Mouse (Mus musculus) embryonic facial prominence, embryonic 12.5 days (tissue): ENCODE results near the gene Alox5. TPM values are rescaled to one million over a fixed set of nuclear protein-coding genes. Genes with fewer than 3 reads are reported as not detected.

ENCODE experiments used
- ATAC-seq: fragments of 200-750 bp; cut with Nextera tagmentation; 2 replicates; pipeline ENCODE4 v1.8.0; 2017; ENCODE audit not compliant: insufficient number of reproducible peaks, insufficient read depth, low FRiP score, low TSS enrichment
- H3K27ac ChIP-seq: fragments of 300-500 bp; sonication (generic); 2 replicates; pipeline ENCODE4 v1.5.1; 2016; ENCODE audit warnings: mild to moderate bottlenecking
- H3K27me3 ChIP-seq: fragments of 300-500 bp; sonication (generic); 2 replicates; pipeline ENCODE4 v1.6.1; 2016; ENCODE audit warnings: mild to moderate bottlenecking, moderate library complexity
- H3K36me3 ChIP-seq: fragments of 300-500 bp; sonication (generic); 2 replicates; pipeline ENCODE4 v1.6.1; 2016; ENCODE audit warnings: mild to moderate bottlenecking
- H3K4me1 ChIP-seq: fragments of 300-500 bp; sonication (generic); 2 replicates; pipeline ENCODE4 v1.6.1; 2016
- H3K4me2 ChIP-seq: fragments of 300-500 bp; sonication (generic); replicated peaks from 2 replicates; pipeline ENCODE4 v1.6.1; 2016; ENCODE audit warnings: mild to moderate bottlenecking, moderate library complexity
- H3K4me3 ChIP-seq: fragments of 300-500 bp; sonication (generic); 2 replicates; pipeline ENCODE4 v1.5.1; 2016; ENCODE audit warnings: mild to moderate bottlenecking
- H3K9ac ChIP-seq: fragments of 300-500 bp; sonication (generic); 2 replicates; pipeline ENCODE4 v1.6.1; 2016; ENCODE audit warnings: mild to moderate bottlenecking, moderate library complexity
- H3K9me3 ChIP-seq: fragments of 300-500 bp; sonication (generic); 2 replicates; pipeline ENCODE4 v1.6.1; 2016; ENCODE audit warnings: mild to moderate bottlenecking, moderate library complexity
- WGBS: fragments of 180-500 bp; shearing (Covaris S2); methylation state at CpG from one replicate; pipeline ENCODE4 v1.1.7; 2016; 5-methylcytosine and 5-hydroxymethylcytosine counted together
- polyA plus RNA-seq: library from polyadenylated mRNA; unstranded; fragments of >200 nt; fragmentation: Nextera tagmentation; extraction: Ambion mirVana; gene quantifications from 2 replicates; pipeline ENCODE4 v1.2.1, GENCODE M21; 2016

Gene Alox5
- polyA plus RNA-seq, 1 experiment from 2014 or later, result 0.92 TPM

DNA sequence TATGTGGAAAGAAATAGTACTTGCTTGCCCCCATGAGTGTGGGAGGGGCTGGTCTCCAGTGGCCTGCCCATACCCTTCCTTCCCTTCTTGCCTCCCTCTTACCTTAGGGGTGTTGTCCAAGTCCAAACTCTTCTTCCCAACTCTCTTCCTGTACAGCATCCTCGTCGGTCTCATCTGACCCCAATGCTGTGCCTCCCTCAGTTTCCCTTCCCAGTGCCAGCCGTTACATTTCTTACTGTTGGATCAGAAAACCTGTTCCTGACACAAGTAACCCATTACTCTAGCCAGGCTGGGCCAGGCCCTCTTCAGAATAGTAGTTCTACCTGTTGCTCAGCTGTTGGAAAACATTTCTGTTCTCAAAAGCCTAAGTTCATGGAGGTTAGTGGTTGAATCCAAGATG lies 58.6 kb downstream of the Alox5 start:
- Histone ChIP-seq H3K27ac (no peak overlapping the region), H3K4me1 (no peaks in the 10 kb centered on the region), H3K9me3 (no peaks in the 10 kb centered on the region), H3K27me3 (no peaks in the 10 kb centered on the region), H3K36me3 (no peaks in the 10 kb centered on the region; the same call in 1 of the 2 replicates), H3K4me2 (no peak overlapping the region), H3K9ac (no peak overlapping the region), H3K4me3 (no peak overlapping the region)
- WGBS, result 93% methylated on average over 3 of the region's 3 CpGs
- ATAC-seq, result no peak

GRCm38 (mm10) chr6:116401746-116402423 lies 59.1 kb downstream of the Alox5 start:
- no peak overlapping the region for H3K27ac ChIP-seq
- H3K4me1 ChIP-seq, result no peaks in the 10 kb centered on the region
- H3K27me3 ChIP-seq, result no peaks in the 10 kb centered on the region
- H3K9ac ChIP-seq, result no peak overlapping the region
- 96% methylated on average over 12 of the region's 12 CpGs for WGBS
- no peak overlapping the region for H3K4me2 ChIP-seq
- H3K36me3 ChIP-seq, result no peaks in the 10 kb centered on the region; the same call in 1 of the 2 replicates
- no peaks in the 10 kb centered on the region for H3K9me3 ChIP-seq
- ATAC-seq, result no peak
- H3K4me3 ChIP-seq, result no peak overlapping the region

DNA sequence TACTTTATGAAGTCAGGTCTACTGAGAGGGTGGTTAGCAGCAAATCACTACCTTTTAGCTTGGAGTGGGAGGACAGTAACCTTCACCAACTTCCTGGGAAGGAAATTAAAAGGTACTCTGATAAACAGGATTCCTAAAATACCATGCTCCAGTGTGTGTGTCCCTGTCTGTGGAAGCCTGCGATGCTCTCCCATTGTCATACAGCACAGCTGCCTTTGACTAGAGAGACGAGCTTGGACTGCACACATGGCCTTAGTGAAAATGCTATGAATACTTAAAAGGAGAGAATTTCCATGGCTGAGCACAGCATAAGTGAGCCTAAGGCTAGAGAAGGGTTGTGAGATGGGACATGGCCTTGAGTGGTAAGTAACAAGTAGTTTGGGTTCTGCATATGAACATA lies 62.8 kb downstream of the Alox5 start:
- no peak overlapping the region for H3K4me3 ChIP-seq
- no peak overlapping the region for H3K27ac ChIP-seq
- H3K4me2 ChIP-seq, result no peak overlapping the region
- H3K9ac ChIP-seq, result no peak overlapping the region
- 81% methylated on average over 2 of the region's 2 CpGs for WGBS
- no peaks in the 10 kb centered on the region; the same call in 1 of the 2 replicates for H3K36me3 ChIP-seq
- no peaks in the 10 kb centered on the region for H3K27me3 ChIP-seq
- no peak for ATAC-seq
- H3K4me1 ChIP-seq, result no peaks in the 10 kb centered on the region
- H3K9me3 ChIP-seq, result no peaks in the 10 kb centered on the region

- Histone ChIP-seq H3K9me3 (no peaks in the 10 kb centered on the region), H3K4me2 (no peak overlapping the region), H3K27ac (no peak overlapping the region), H3K4me1 (no peaks in the 10 kb centered on the region), H3K4me3 (no peak overlapping the region), H3K9ac (no peak overlapping the region), H3K27me3 (no peaks in the 10 kb centered on the region), H3K36me3 (no peaks in the 10 kb centered on the region; the same call in 1 of the 2 replicates)
- WGBS, result 58% methylated on average over 6 of the region's 6 CpGs
- no peak for ATAC-seq
These were observed 63.4 kb downstream of the Alox5 start for GRCm38 (mm10) chr6:116397621-116398020.

- Histone ChIP-seq H3K9me3 (no peaks in the 10 kb centered on the region), H3K4me1 (no peaks in the 10 kb centered on the region), H3K27me3 (no peaks in the 10 kb centered on the region), H3K36me3 (no peaks in the 10 kb centered on the region), H3K27ac (no peak overlapping the region), H3K4me2 (no peak overlapping the region), H3K4me3 (no peak overlapping the region), H3K9ac (no peak overlapping the region)
- 68% methylated on average over 2 of the region's 2 CpGs for WGBS
- ATAC-seq, result no peak
These were observed 65.9 kb downstream of the Alox5 start for GRCm38 (mm10) chr6:116394916-116395648.

GRCm38 (mm10) chr6:116389481-116389880 lies 71.5 kb downstream of the Alox5 start:
- H3K27me3 ChIP-seq, result no peaks in the 10 kb centered on the region
- no peak overlapping the region for H3K9ac ChIP-seq
- H3K36me3 ChIP-seq, result no peaks in the 10 kb centered on the region
- H3K4me2 ChIP-seq, result no peak overlapping the region
- no peak for ATAC-seq
- no peaks in the 10 kb centered on the region for H3K9me3 ChIP-seq
- peaks cover 12% of the 10 kb centered on the region for H3K4me1 ChIP-seq
- H3K27ac ChIP-seq, result no peak overlapping the region
- no peak overlapping the region for H3K4me3 ChIP-seq

DNA sequence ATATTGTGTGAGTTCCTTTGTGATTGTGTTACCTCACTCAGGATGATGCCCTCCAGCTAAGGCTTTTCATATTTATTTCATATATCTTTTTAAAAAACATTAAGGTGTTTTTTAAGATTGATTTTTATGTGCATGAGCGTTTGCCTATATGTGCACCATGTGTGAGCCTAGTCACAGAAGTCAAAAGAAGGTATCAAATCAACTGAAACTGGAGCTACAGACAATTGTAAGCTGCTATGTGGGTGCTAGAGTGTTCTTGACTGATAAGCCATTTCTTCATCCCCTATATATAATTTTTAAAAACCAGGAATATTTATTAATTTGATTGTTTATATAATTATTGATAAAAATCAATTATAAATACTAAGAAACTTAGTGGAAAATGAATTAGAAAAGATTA lies 72.9 kb downstream of the Alox5 start:
- Histone ChIP-seq H3K4me2 (no peak overlapping the region), H3K9ac (no peak overlapping the region), H3K36me3 (no peaks in the 10 kb centered on the region), H3K4me1 (peaks cover 15% of the 10 kb centered on the region), H3K27me3 (no peaks in the 10 kb centered on the region), H3K9me3 (no peaks in the 10 kb centered on the region), H3K27ac (no peak overlapping the region), H3K4me3 (no peak overlapping the region)
- no peak for ATAC-seq
- 88% methylated on average over 1 of the region's 1 CpGs for WGBS

DNA sequence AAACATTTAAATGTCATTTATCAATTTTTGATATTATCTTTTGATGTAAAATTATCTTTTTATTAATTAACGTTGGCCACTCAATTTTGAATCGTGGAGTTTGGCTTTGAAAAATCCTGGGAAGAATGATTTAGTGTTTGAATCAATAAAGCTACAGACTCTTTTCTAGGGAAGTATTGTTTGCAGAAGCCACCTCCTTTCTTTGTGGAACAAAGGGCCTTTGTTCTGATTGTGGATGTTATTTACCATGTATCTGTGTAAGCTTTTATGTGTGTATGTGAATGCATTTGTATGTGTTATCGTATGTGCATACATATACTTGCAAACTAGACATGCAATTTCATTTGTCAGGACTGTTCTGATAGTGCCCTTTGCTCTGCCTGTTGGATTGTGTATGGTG lies 74.5 kb downstream of the Alox5 start:
- Histone ChIP-seq H3K9me3 (no peaks in the 10 kb centered on the region), H3K9ac (no peak overlapping the region), H3K36me3 (no peaks in the 10 kb centered on the region), H3K4me2 (no peak overlapping the region), H3K4me3 (no peak overlapping the region), H3K27me3 (no peaks in the 10 kb centered on the region), H3K4me1 (peaks cover 15% of the 10 kb centered on the region), H3K27ac (no peak overlapping the region)
- no peak for ATAC-seq
- WGBS, result 71% methylated on average over 3 of the region's 3 CpGs

DNA sequence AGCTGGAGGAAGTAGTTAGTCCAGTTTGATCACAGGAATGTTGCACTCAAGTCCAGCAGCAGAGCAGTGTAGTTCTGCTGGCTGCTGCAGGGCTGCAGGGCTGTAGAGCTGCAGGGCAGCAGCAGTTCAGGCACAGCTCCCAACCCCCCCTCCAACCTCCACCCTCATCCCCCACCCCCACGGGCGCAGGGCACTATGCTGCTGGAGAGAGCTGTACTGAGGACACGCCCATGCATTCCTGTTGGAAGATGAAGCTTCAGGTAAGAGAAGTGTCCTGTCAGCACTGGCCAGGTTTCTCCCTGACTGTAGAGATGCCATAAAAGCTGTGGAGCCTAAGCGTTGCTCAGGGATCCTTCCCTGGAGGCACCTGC lies 74.9 kb downstream of the Alox5 start:
- Histone ChIP-seq H3K27me3 (no peaks in the 10 kb centered on the region), H3K27ac (no peak overlapping the region), H3K4me2 (no peak overlapping the region), H3K9me3 (no peaks in the 10 kb centered on the region), H3K9ac (no peak overlapping the region), H3K4me3 (no peak overlapping the region), H3K36me3 (no peaks in the 10 kb centered on the region), H3K4me1 (peaks cover 15% of the 10 kb centered on the region)
- ATAC-seq, result no peak
- 37% methylated on average over 4 of the region's 4 CpGs for WGBS

DNA sequence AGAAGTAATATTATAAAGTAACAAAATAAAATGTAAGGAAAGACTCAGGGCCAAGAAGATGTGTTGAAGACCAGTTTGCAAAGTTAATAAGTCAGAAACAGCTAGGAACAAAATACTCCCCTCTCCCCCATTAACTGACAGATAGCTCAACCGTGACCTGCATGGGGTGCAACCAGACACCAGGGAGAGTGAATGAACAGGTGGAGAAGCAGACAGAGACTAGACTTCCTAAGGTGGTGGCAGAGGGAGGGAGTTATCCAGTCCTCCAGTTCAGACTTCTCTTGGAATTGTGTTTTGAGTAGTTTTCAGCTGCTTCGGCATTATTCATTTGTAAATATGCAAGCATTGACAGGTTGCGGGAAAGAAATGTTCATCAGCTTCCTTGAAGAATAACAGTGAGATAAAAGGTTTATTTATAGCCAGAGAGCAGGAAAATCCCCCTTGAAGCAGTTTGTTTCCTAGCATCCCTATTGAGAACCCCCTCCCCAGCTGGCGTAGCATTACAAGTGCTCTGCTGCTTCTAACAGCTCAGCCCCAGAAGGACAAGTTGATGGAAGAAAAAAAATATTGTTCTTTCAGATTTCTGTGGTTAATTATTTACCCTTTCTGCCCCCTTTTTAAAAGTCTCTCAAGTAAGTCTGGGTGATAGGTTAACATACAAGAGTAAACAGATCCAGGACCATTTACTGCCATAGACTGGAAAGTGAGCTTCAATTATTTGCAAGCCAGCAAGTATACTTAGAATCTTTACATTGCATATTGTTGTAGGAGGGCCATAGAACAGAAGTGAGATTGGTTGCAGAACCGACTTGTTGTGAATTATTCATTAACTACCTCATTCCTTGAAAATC lies 75.6 kb downstream of the Alox5 start:
- ATAC-seq, result no peak
- Histone ChIP-seq H3K9ac (no peak overlapping the region), H3K4me2 (no peak overlapping the region)

GRCm38 (mm10) chr6:116383582-116383981 lies 77.4 kb downstream of the Alox5 start:
- H3K9ac ChIP-seq, result no peak overlapping the region
- H3K27ac ChIP-seq, result no peak overlapping the region
- no peak overlapping the region for H3K4me3 ChIP-seq
- no peaks in the 10 kb centered on the region for H3K27me3 ChIP-seq
- no peaks in the 10 kb centered on the region for H3K9me3 ChIP-seq
- peaks cover 15% of the 10 kb centered on the region for H3K4me1 ChIP-seq
- no peak for ATAC-seq
- H3K36me3 ChIP-seq, result no peaks in the 10 kb centered on the region
- H3K4me2 ChIP-seq, result no peak overlapping the region
- 79% methylated on average over 10 of the region's 10 CpGs for WGBS

More for the DNA sequence above, 75.6 kb downstream of the Alox5 start:
- H3K27ac ChIP-seq, result no peak overlapping the region
- no peaks in the 10 kb centered on the region for H3K9me3 ChIP-seq
- 33% methylated on average over 5 of the region's 5 CpGs for WGBS
- no peak overlapping the region for H3K4me3 ChIP-seq
- H3K27me3 ChIP-seq, result no peaks in the 10 kb centered on the region
- H3K4me1 ChIP-seq, result peaks cover 15% of the 10 kb centered on the region
- H3K36me3 ChIP-seq, result no peaks in the 10 kb centered on the region

DNA sequence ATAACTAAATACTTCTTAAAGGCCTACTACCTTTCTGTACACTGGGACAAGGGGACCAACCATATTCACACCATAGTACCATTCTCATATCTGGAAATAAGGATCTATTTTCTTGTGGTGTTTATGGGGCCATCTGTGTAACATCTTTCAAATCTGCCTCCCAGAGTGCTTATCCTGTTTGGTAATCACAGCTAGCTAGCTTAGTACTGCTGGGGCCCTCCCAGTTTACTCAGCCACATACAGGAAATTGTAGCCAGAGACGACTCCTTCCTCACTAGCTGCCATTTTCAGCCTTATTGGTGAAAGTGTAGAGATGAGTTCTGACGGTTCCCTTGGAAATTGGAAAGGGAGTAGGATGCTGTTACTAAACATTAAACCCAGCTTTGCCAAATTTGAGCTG lies 79.4 kb downstream of the Alox5 start:
- Histone ChIP-seq H3K36me3 (no peaks in the 10 kb centered on the region), H3K4me3 (no peak overlapping the region), H3K9ac (no peak overlapping the region), H3K9me3 (no peaks in the 10 kb centered on the region), H3K4me1 (peaks cover 15% of the 10 kb centered on the region), H3K27ac (no peak overlapping the region), H3K4me2 (no peak overlapping the region), H3K27me3 (no peaks in the 10 kb centered on the region)
- WGBS, result 61% methylated on average over 2 of the region's 2 CpGs
- no peak for ATAC-seq
